Mouse (Mus musculus) brain, embryonic 14.5 days (tissue): ENCODE measurements at regions not wholly inside any gene's neighbourhood (a gene's known extent, or its start where the extent isn't known, plus 50 kb on each side); places are given as distances from the start of the nearest gene placed in this dataset.
"Not testable (repeated sequence)": the region's sequence is repeated elsewhere in the genome, so short reads cannot be mapped to it uniquely, and the experiment has no call there.

Experiments
- DNase-seq: peaks from one replicate; pipeline ENCODE4 v3.0.0-alpha.2; 2011; ENCODE audit warnings: low read depth
- CTCF ChIP-seq: fragments of 200-500 bp; IDR thresholded peaks from 2 replicates; pipeline ENCODE4 v1.5.1; 2012; ENCODE audit warnings: inconsistent platforms, mild to moderate bottlenecking, moderate library complexity, borderline replicate concordance; ENCODE audit not compliant: insufficient read depth, insufficient read length; ENCODE audit errors: extremely low read depth
- POLR2A ChIP-seq: fragments of 200-500 bp; IDR thresholded peaks from 2 replicates; pipeline ENCODE4 v1.6.1; 2012; ENCODE audit warnings: mild to moderate bottlenecking, inconsistent platforms, borderline replicate concordance; ENCODE audit not compliant: poor library complexity, insufficient read depth, insufficient read length, severe bottlenecking; ENCODE audit errors: extremely low read depth

GRCm38 (mm10) chr13:5154911-5155310 lies 545.9 kb upstream of the Akr1e1 start:
- TF ChIP-seq CTCF (no peak), POLR2A (no peak)
- no peak for DNase-seq

DNA sequence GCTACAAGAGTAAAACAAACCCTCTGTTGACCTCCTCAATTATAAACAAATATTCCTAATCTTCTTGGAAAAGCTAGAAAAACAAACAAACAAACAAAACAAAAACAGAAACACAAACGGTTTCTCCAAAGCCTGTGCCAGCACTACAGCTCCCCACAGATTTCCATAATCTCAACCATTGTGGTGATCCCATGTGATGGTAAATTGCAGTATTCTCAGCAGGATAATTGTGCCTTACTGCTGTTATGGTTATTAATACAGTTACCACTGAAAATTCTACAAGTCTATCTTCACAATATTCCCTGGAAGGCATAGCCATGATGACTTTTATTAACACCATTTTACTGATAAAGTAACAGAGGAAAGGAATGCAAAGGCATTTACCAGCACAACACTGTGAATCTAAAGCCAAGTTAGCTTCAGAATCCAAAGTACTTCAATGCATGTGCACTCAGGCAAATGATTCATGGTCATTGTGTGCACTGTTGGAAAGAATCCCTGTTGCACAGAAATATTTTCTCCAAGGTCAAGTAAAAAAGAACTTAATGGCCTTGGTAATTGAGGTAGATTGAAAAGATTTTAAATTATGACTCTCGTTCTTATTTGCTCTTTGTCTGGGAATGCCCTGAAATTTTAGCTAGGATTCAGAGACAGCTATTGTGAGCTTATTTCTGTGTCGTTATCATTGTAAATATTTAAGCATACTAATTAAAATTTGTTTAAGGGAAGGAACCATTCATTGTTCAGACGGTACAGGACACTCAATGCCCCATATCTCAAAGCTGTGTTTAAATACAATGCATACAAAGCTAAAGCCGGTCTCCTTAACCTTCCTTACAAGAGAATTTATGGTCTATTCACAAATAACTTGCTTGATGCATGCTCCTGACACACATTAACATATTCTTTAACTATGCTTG lies 551.1 kb upstream of the Akr1e1 start:
- no peak for TF ChIP-seq CTCF
- no peak for TF ChIP-seq POLR2A
- DNase-seq, result peak; percentile 63

- TF ChIP-seq CTCF (no peak), POLR2A (no peak)
- DNase-seq, result no peak
Measured at GRCm38 (mm10) chr13:5166716-5167115, 557.7 kb upstream of the Akr1e1 start.

DNA sequence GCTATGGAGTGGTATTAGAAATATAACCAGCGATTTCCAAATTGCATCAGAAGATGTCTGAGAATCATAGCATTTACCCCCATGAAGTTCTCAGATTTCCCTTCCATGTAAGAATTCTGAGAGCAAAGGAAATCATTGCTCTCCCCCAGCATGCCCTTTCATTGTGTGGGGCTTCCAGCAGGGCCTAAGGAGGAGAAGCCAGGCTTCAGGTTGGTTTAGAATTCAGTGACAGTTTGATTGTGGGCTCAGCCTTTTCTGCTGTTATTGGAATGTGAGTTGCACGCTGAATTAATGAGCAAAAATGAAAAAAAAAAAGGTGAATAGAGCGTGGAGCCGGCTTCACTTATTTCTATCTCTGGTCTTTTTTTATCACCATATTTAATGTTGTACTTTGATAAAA lies 570.0 kb upstream of the Akr1e1 start:
- DNase-seq, result peak; percentile 69
- TF ChIP-seq POLR2A (no peak), CTCF (no peak)

- DNase-seq, result peak; percentile 39
- TF ChIP-seq CTCF (no peak), POLR2A (no peak)
Measured at GRCm38 (mm10) chr13:5179552-5179951, 570.6 kb upstream of the Akr1e1 start.

DNA sequence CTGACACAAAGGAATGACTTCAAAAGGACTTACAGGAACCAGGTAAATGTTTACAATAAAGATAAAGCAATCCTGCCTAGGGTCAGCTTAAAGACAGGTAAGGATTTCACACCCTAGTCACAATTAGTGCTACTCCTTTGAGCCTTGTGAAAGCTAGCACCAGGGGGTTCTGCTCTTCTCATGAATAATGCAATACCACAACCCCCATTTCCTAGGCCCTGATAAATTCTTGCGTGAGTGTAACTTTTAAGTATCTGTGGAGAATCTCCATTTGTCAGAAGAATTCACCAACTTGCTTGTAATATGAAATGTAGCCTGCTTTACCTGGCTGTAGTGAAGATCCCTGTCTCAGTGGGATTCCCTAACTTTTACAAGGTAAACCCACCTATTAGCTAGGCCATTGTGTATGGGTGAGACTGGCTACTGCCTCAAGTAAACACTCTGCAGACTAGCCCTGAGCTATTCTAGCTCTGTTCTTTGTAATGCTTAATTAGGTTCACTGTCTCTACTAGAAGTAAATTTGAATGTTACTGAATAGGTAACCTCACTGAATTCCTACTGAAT lies 576.3 kb upstream of the Akr1e1 start:
- DNase-seq, result not testable (repeated sequence)

DNA sequence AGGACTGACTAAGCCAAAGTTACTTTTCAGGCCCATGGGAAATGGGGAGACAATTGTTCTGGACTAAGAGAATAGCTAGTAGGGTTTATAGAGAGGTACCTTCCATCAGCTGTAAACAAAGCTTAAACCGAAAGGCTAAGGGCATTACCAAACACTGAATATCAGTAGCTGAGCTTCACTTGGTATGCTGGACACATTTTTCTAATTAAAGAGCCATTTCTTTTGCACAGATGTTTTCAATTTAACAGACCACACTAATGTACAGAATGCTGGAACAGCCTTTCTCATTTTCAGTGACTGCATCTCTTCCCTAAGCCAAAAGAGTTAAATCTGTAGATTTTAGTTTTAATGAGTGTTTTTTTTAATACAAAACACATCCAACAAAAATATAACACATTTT lies 593.8 kb upstream of the Akr1e1 start:
- TF ChIP-seq POLR2A, result no peak
- DNase-seq, result no peak

DNA sequence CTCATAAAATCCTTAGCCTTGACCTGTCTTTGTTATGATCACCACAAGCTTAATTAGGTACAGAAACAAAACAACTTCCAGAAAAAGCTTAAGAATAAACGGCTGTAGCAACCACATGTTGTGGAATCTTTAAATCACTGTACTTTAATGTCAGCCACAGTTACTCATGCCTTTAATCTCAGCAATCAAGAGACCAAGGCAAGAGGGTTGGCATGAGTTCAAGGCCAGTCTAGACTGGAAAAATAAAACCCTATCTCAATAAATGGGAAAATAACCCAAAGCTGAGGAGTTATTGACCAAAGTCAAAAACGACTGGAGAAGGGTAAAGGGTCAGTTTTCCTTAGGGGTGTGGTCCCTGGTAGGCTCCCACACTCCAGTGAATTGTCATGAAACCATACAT lies 595.2 kb upstream of the Akr1e1 start:
- no peak for DNase-seq
- TF ChIP-seq POLR2A (no peak), CTCF (no peak)

DNA sequence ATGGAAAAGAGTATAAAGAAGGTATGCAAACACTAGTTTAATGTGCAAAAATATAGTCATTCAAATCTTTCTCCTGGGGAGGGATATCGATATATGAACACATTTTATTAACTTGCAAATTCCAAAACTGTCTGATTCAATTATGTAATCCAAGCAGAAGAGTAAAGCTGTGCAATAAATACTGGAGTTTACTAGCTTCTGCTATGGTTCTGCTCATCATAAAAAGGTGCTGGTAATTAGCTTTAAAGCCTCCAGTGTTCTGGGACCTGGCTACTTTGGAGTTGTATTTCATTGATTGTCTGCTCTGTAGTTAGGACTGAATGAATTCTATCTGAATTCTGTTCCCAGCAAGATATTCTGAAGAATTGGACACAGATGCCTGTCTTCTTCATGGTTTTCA lies 602.7 kb upstream of the Akr1e1 start:
- no peak for DNase-seq
- TF ChIP-seq POLR2A (no peak), CTCF (no peak)

- TF ChIP-seq CTCF (no peak), POLR2A (no peak)
- no peak for DNase-seq
Measured at GRCm38 (mm10) chr13:5229476-5229875, 620.5 kb upstream of the Akr1e1 start.

DNA sequence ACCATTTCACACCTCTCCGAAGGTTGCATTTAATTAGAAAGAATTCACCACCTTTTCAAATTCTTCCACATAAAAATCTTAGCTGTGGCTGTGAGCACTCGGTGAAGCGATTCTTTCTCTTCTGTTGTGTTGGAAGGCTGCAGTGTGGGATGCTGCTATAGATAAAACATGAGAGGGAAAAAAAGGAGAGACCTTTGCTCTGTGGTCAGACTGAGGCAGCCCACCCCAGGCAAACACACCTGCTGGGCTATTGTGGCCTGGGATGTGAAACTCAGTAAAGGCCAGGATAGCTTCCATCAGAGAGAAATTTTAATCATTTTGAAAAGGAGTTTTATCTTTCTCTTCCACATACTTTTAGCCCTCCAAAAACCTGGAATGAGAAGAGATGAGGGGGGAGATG lies 625.3 kb upstream of the Akr1e1 start:
- peak; percentile 37 for DNase-seq
- TF ChIP-seq CTCF (no peak), POLR2A (no peak)

DNA sequence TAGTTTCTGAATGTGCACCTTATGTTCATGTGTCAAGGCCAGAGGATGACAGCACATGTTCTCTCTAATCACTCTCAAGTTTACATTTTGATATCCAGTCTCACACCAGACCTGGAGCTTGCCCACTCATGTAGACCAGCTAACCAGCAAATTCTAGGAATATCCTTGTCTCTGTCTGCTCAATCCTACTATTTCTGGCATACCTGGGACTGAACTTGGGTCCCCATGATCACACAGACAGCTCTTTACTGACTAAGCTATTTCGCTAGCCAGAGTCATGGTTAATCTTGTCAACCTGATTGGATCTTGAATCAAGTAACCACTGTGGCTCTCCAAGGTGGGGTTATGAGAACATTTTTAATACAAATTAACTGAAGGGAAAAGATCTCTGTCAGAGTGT lies 625.9 kb upstream of the Klf6 start:
- TF ChIP-seq POLR2A (no peak), CTCF (no peak)

GRCm38 (mm10) chr13:5240541-5240940 lies 620.7 kb upstream of the Klf6 start:
- no peak for TF ChIP-seq POLR2A
- DNase-seq, result no peak

More for the DNA sequence above, 625.9 kb upstream of the Klf6 start:
- DNase-seq, result no peak

GRCm38 (mm10) chr13:5242782-5243181 lies 618.5 kb upstream of the Klf6 start:
- DNase-seq, result no peak
- no peak for TF ChIP-seq POLR2A

- DNase-seq, result no peak
- TF ChIP-seq CTCF (no peak), POLR2A (no peak)
Measured at GRCm38 (mm10) chr13:5248671-5249391, 612.5 kb upstream of the Klf6 start.
